Mouse (Mus musculus) neural tube, embryonic 15.5 days (tissue): ENCODE data around the gene Vpreb2. TPM values are rescaled to one million over a fixed set of nuclear protein-coding genes. Genes with fewer than 3 reads are reported as not detected.
"Not testable (repeated sequence)": the region's sequence is repeated elsewhere in the genome, so short reads cannot be mapped to it uniquely, and the experiment has no call there.

Experiments used
- ATAC-seq: fragments of 200-750 bp; cut with Nextera tagmentation; 2 replicates; pipeline ENCODE4 v1.8.0; 2017; ENCODE audit warnings: mild to moderate bottlenecking, moderate TSS enrichment, moderate library complexity; ENCODE audit not compliant: low FRiP score
- H3K27ac ChIP-seq: fragments of 300-500 bp; sonication (generic); replicated peaks from 2 replicates; pipeline ENCODE4 v1.5.1; 2015; ENCODE audit warnings: mild to moderate bottlenecking, inconsistent platforms
- H3K27me3 ChIP-seq: fragments of 300-500 bp; sonication (generic); replicated peaks from 2 replicates; pipeline ENCODE4 v1.6.1; 2015; ENCODE audit warnings: inconsistent platforms
- H3K36me3 ChIP-seq: fragments of 300-500 bp; sonication (generic); 2 replicates; pipeline ENCODE4 v1.6.1; 2015; ENCODE audit warnings: inconsistent platforms
- H3K4me1 ChIP-seq: fragments of 300-500 bp; sonication (generic); 2 replicates; pipeline ENCODE4 v1.6.1; 2015; ENCODE audit warnings: inconsistent platforms
- H3K4me2 ChIP-seq: fragments of 300-500 bp; sonication (generic); 2 replicates; pipeline ENCODE4 v1.6.1; 2015; ENCODE audit warnings: inconsistent platforms, mild to moderate bottlenecking, moderate library complexity
- H3K4me3 ChIP-seq: fragments of 300-500 bp; sonication (generic); replicated peaks from 2 replicates; pipeline ENCODE4 v1.5.1; 2015; ENCODE audit warnings: mild to moderate bottlenecking, inconsistent platforms
- H3K9ac ChIP-seq: fragments of 300-500 bp; sonication (generic); replicated peaks from 2 replicates; pipeline ENCODE4 v1.6.1; 2015; ENCODE audit warnings: mild to moderate bottlenecking, inconsistent platforms
- H3K9me3 ChIP-seq: fragments of 300-500 bp; sonication (generic); replicated peaks from 2 replicates; pipeline ENCODE4 v1.6.1; 2016; ENCODE audit warnings: inconsistent platforms
- WGBS: fragments of 180-500 bp; shearing (Covaris S2); methylation state at CpG from one replicate; pipeline ENCODE4 v1.1.7; 2015; ENCODE audit warnings: mixed read lengths; 5-methylcytosine and 5-hydroxymethylcytosine counted together
- polyA plus RNA-seq: library from polyadenylated mRNA; unstranded; fragments of >200 nt; fragmentation: Nextera tagmentation; extraction: Ambion mirVana; gene quantifications from 2 replicates; pipeline ENCODE4 v1.2.1, GENCODE M21; 2015

The Vpreb2 gene
- polyA plus RNA-seq, 1 experiment from 2014 or later: not detected

DNA sequence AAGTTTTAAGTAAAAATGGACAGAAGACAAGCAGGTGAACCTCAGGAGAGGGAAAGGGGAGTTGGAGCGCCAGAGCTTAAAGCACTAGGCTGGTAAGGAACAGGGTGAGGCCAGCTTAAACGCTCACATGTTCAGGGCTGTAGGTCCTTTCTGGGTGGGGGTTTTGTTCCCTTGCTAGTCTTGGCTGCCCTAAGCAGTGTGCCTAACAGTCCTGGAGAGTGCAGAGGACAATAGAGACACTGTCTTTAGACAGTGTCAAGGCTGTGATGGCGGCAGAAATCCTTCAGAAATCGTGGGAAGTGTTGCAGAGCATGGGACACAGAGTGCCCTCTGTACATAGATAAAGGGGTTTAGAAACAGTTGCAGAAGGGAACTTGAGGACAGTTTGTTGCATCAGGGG lies 30.2 kb upstream of the Vpreb2 start:
- H3K36me3 ChIP-seq: no peaks in the 10 kb centered on the region
- no peaks in the 10 kb centered on the region for H3K27me3 ChIP-seq
- no peaks in the 10 kb centered on the region for H3K9me3 ChIP-seq
- no peak for ATAC-seq
- H3K4me2 ChIP-seq: no peak overlapping the region
- 45% methylated on average over 4 of the region's 4 CpGs for WGBS
- no peak overlapping the region for H3K9ac ChIP-seq
- H3K4me3 ChIP-seq: no peak overlapping the region
- H3K4me1 ChIP-seq: no peaks in the 10 kb centered on the region
- no peak overlapping the region for H3K27ac ChIP-seq

DNA sequence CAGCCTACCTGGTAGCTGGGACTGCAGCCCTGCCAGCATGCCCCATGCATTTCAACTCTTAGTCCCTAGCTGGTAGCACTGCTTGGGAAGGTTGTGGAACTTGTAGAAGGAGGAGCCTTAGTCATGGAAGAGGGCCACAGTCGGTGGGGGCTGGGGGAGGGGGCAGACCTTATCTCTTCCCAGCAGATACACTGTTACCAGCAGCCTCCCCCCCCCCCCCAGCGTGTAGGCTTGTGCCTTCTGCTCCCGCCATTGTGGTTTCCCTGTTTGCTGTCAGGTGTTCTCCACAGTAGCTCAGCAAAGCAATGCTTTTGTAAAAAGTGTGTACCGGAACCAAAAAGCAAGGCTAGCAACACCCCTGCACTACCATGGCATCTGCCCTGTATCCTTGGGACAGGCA lies 28.6 kb upstream of the Vpreb2 start:
- Histone ChIP-seq H3K9me3 (no peaks in the 10 kb centered on the region; the same call in 1 of the 2 replicates), H3K4me1 (no peaks in the 10 kb centered on the region), H3K36me3 (no peaks in the 10 kb centered on the region), H3K9ac (no peak overlapping the region), H3K27me3 (no peaks in the 10 kb centered on the region), H3K4me2 (no peak overlapping the region), H3K27ac (no peak overlapping the region), H3K4me3 (no peak overlapping the region)
- no peak for ATAC-seq
- WGBS: 94% methylated on average over 4 of the region's 4 CpGs

DNA sequence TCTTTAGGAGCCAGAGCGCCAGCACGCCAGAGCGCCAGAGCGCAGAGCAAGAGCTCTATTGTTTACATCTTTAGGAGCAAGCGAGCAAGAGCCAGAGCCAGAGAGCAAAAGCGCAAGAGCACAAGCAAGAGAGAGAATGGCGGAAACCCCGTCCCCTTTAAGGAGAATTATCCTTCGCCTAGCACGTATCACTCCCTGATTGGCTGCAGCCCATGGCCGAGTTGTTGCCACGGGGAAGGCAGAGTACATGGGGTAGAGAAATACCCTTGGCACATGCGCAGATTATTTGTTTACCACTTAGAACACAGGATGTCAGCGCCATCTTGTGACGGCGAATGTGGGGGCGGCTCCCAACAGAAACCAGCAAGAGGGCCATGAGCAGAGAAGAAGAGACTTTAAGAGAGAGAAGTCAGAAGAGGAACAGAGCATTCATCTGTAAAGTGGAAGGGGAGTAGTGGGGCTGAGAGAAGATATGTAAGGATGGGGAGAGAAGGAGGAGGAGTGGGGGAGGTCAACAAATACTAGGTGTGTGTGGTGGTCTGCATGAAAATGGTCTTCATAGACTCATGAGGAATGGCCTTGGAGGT lies 24.1 kb upstream of the Vpreb2 start:
- not testable (repeated sequence) for H3K27me3 ChIP-seq, H3K27ac ChIP-seq, H3K4me3 ChIP-seq, H3K9ac ChIP-seq, H3K36me3 ChIP-seq, ATAC-seq, H3K4me2 ChIP-seq, H3K4me1 ChIP-seq, H3K9me3 ChIP-seq
- 96% methylated on average over 17 of the region's 17 CpGs for WGBS

DNA sequence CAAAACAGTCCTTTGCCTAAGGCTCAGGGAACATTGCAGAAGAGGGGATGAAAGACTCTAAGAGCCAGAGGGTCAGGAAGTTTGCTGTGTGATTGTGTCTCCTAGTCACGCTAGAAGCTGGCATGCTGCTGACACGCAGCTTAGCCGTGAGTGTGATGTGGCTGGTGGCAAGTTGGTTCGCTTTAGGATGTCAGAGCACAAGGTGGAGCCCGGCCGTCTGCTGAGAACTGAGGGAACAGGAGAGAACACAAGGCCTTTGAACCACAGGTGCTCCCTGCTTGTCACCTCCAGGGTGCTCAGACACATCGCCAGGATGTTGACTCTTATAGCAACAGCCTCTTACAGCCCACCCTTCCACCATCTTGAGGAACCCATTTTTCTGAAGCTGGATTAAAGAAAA lies 18.1 kb upstream of the Vpreb2 start:
- no peaks in the 10 kb centered on the region for H3K4me1 ChIP-seq
- H3K9ac ChIP-seq: no peak overlapping the region
- WGBS: 85% methylated on average over 7 of the region's 7 CpGs
- H3K9me3 ChIP-seq: no peaks in the 10 kb centered on the region
- ATAC-seq: no peak
- H3K36me3 ChIP-seq: no peaks in the 10 kb centered on the region
- no peak overlapping the region for H3K27ac ChIP-seq
- H3K27me3 ChIP-seq: no peaks in the 10 kb centered on the region
- H3K4me3 ChIP-seq: no peak overlapping the region
- no peak overlapping the region for H3K4me2 ChIP-seq

GRCm38 (mm10) chr16:17971853-17972252 lies 8.4 kb upstream of the Vpreb2 start:
- Histone ChIP-seq H3K36me3 (no peaks in the 10 kb centered on the region), H3K27ac (no peak overlapping the region), H3K4me1 (no peaks in the 10 kb centered on the region), H3K27me3 (no peaks in the 10 kb centered on the region), H3K4me3 (no peak overlapping the region), H3K9me3 (no peaks in the 10 kb centered on the region), H3K4me2 (no peak overlapping the region), H3K9ac (no peak overlapping the region)
- no peak for ATAC-seq
- 79% methylated on average over 5 of the region's 5 CpGs for WGBS

- 71% methylated on average over 7 of the region's 7 CpGs for WGBS
- H3K4me3 ChIP-seq, H3K9me3 ChIP-seq, H3K36me3 ChIP-seq, H3K4me2 ChIP-seq, H3K27me3 ChIP-seq, ATAC-seq, H3K9ac ChIP-seq, H3K27ac ChIP-seq, H3K4me1 ChIP-seq: not testable (repeated sequence)
Measured at GRCm38 (mm10) chr16:17977840-17978239, 2.4 kb upstream of the Vpreb2 start.

DNA sequence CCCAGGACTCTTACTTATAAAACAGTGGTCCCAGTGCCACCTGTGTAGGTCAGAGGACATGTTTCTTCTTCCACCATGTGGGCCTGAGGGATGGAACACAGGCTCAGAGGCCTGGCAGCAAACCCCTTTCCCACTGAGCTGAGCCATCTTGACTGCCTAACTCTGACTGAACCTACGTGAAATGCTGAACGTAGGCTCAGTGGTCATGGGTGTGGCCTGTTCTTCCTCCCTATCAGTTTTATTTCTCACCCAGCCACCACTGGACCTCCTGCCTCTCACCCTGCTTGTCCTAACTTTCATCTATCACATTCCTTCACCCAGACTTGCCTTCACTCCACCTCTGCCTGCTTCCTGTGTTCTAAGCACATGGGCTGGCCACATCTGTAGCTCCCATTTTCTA lies 3.0 kb downstream of the Vpreb2 start:
- Histone ChIP-seq H3K4me3 (no peak overlapping the region), H3K9me3 (no peaks in the 10 kb centered on the region), H3K36me3 (no peaks in the 10 kb centered on the region), H3K4me1 (no peaks in the 10 kb centered on the region), H3K27ac (no peak overlapping the region), H3K9ac (no peak overlapping the region), H3K4me2 (no peak overlapping the region), H3K27me3 (no peaks in the 10 kb centered on the region)
- ATAC-seq: no peak
- WGBS: 83% methylated on average over 2 of the region's 2 CpGs

GRCm38 (mm10) chr16:17984231-17984630 lies 4.0 kb downstream of the Vpreb2 start:
- Histone ChIP-seq H3K36me3 (no peaks in the 10 kb centered on the region), H3K9ac (no peak overlapping the region), H3K27me3 (no peaks in the 10 kb centered on the region), H3K27ac (no peak overlapping the region), H3K9me3 (no peaks in the 10 kb centered on the region), H3K4me3 (no peak overlapping the region), H3K4me2 (no peak overlapping the region), H3K4me1 (no peaks in the 10 kb centered on the region)
- ATAC-seq: no peak
- WGBS: 56% methylated on average over 5 of the region's 5 CpGs

- ATAC-seq: no peak
- 76% methylated on average over 5 of the region's 5 CpGs for WGBS
- Histone ChIP-seq H3K4me3 (no peak overlapping the region), H3K9me3 (peaks cover 2% of the 10 kb centered on the region; the same call in 1 of the 2 replicates), H3K27ac (peak overlapping the region; percentile 37; the same call in 1 of the 2 replicates), H3K27me3 (no peaks in the 10 kb centered on the region), H3K4me2 (no peak overlapping the region), H3K9ac (no peak overlapping the region), H3K36me3 (no peaks in the 10 kb centered on the region), H3K4me1 (no peaks in the 10 kb centered on the region)
Measured at GRCm38 (mm10) chr16:17985078-17985477, 4.8 kb downstream of the Vpreb2 start.

DNA sequence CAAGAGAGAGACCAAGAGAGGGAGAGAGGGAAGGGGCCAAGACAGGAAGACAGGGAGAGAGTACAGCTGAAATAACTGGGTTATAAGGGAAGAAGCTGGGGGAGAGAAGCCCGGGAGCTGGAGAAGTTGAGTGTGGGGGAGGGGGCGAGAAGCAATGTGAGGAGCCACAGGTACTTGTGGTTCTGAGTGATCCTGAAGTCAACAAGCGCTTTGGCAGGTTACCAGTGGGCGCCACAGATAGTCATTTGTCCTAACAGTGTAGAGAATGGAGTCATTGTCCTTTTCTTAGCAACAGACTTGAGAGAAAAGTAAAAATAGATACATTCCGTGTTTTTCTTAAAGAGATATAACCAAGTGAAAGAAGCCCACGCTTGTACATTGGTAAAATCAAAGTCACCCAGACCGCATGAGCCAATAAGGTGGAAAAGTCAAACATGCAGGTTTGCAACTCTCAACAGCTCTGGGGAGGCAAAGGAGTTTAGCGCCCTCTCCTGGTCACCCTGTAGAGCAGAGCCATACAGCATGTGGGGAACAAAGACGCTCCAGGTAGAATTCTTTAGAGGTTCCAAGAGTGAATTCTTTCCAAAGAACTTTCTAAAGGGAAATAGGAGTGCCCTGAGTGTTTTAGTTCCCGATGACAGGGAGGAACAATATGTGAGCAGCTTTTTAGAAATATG lies 6.4 kb downstream of the Vpreb2 start:
- Histone ChIP-seq H3K4me2 (no peak overlapping the region), H3K4me1 (no peaks in the 10 kb centered on the region), H3K27ac (no peak overlapping the region), H3K9me3 (peaks cover 5% of the 10 kb centered on the region; the same call in 1 of the 2 replicates), H3K4me3 (no peak overlapping the region), H3K27me3 (no peaks in the 10 kb centered on the region), H3K36me3 (no peaks in the 10 kb centered on the region), H3K9ac (no peak overlapping the region)
- WGBS: 68% methylated on average over 10 of the region's 10 CpGs
- no peak for ATAC-seq

DNA sequence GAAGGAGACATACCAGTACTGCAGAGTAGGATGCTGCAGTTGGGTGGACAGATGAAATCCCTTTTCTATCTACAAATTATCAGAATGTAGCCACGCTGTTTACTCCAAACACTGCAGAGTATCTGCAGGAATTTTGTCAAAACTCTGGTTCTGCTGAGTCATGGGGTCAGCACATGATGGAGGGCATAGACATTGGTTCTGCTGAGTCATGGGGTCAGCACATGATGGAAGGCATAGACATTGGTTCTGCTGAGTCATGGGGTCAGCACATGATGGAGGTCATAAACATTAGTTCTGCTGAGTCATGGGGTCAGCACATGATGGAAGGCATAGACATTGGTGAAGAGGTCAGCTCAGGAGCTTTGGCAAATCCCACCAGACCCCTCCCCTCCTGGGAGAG lies 7.5 kb downstream of the Vpreb2 start:
- no peak overlapping the region for H3K4me3 ChIP-seq
- no peak overlapping the region for H3K9ac ChIP-seq
- H3K4me1 ChIP-seq: no peaks in the 10 kb centered on the region
- 98% methylated on average over 1 of the region's 1 CpGs for WGBS
- no peak for ATAC-seq
- H3K27ac ChIP-seq: no peak overlapping the region
- no peak overlapping the region for H3K4me2 ChIP-seq
- peaks cover 5% of the 10 kb centered on the region; the same call in 1 of the 2 replicates for H3K9me3 ChIP-seq
- H3K36me3 ChIP-seq: no peaks in the 10 kb centered on the region
- H3K27me3 ChIP-seq: no peaks in the 10 kb centered on the region

DNA sequence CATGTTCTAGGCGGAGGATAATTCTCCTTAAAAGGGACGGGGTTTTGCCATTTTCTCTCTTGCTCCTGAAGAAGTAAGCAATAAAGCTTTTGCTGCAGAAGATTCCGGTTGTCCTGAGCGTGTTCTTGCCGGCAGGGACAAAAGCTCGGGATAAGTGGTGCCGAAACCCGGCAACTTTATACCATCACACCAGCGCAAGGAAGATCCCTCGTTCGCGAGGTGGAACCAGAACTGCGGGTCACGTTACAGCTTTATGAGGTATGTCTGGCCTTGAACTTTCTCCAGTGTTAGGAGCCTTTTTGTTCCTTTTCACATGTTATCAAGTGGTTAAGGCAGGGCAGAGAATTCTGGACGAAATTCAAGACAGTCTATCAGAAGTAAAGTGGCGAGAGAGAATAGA lies 12.1 kb downstream of the Vpreb2 start:
- 95% methylated on average over 16 of the region's 16 CpGs for WGBS
- H3K4me1 ChIP-seq, H3K27ac ChIP-seq, ATAC-seq, H3K4me2 ChIP-seq, H3K36me3 ChIP-seq, H3K9ac ChIP-seq, H3K4me3 ChIP-seq, H3K27me3 ChIP-seq, H3K9me3 ChIP-seq: not testable (repeated sequence)
